Mouse (Mus musculus): ENCODE results near the gene Ano10.

- TF ChIP-seq CTCF (IDR thresholded peaks at IDR 0.05; ENCODE audit: control insufficient read depth, insufficient read depth, low read length) (no peak), POLR2A (IDR thresholded peaks at IDR 0.05; ENCODE audit: borderline replicate concordance, control insufficient read depth, low read depth, low read length) (no peak)
Measured at GRCm38 (mm10) chr9:122314386-122314785, 20.2 kb upstream of the Ano10 start.

Measured in bone marrow, adult 2 months (tissue).